10 mouse cellular contexts compared by ENCODE assay signal in the genomic region with DNA sequence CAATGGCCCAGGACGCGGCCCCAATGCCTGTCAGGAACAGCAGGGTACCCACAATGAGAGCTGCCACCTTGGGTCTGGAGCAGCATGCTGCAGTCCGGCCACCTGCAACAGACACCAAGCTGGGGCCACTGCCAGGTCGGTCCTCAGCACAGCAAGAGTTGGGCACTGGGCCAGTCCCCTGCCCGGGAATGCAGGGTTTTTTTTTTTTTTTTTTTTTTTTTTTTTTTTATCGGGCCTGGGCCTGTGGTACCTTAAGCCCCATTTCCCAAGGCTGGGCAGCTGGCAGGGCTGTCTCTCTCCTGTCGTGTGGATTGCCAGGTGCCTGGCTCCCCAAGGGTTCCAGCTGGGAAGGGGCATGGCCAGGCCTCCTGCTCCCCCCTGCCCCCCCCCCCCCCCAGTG. TPM values are rescaled to one million over a fixed set of nuclear protein-coding genes. Genes with fewer than 3 reads are reported as not detected.
A peak's percentile ranks its signal among the peaks of the same experiment; 100 is the strongest.
DNase-seq lines count a peak whose midpoint lies in the region; ATAC-seq and TF ChIP-seq lines count a peak whose summit lies in the region.
"Had no signal": no experiment of that assay in that cellular context is flagged by ENCODE, and none has a peak within 500 bp of the region (broad histone marks: within the 10 kb centered on the region; RNA-seq: fewer than 3 reads in every experiment).

No protein-coding gene starts in this region.

- intact Hi-C loops in heart, postnatal 25 days (cut with DNase I): no loop called here

- no peak overlapping the region for H3K4me2 ChIP-seq in heart, embryonic 16.5 days (ENCODE audit: low read depth, low read length)
- H3K4me2 ChIP-seq: hindbrain, embryonic 12.5 days; limb, embryonic 12.5 days had no signal

- no peak overlapping the region for H3K4me3 ChIP-seq in heart, embryonic 16.5 days (ENCODE audit: low read length)
- H3K4me3 ChIP-seq in lung, adult 2 months (replicated peaks; ENCODE audit: extremely low read depth, low read depth, low read length): no peak overlapping the region
- H3K4me3 ChIP-seq: hindbrain, embryonic 12.5 days; limb, embryonic 12.5 days had no signal

- H3K9ac ChIP-seq in heart, embryonic 16.5 days (ENCODE audit: low read length): no peak overlapping the region
- H3K9ac ChIP-seq: hindbrain, embryonic 12.5 days; limb, embryonic 12.5 days had no signal

- no peak for TF ChIP-seq CTCF in lung, adult 2 months (IDR thresholded peaks at IDR 0.05; ENCODE audit: insufficient read depth, low read length)

- no peaks in the 10 kb centered on the region for H3K9me3 ChIP-seq in heart, embryonic 16.5 days (replicated peaks; ENCODE audit: control insufficient read depth, low read length)
- H3K9me3 ChIP-seq: hindbrain, embryonic 12.5 days; limb, embryonic 12.5 days had no signal

- no peak for DNase-seq in heart, postnatal 25 days (ENCODE audit: low spot score)
- peak; percentile 71 for DNase-seq in Muller cell, postnatal 12 days (ENCODE audit: inconsistent ontology term)
- DNase-seq in cerebellum, postnatal 14 days: peak; percentile 62 to 73
- DNase-seq in lung, adult 2 months: peak; percentile 48
- DNase-seq in retina, embryonic 14.5 days (ENCODE audit: low spot score): no peak
- DNase-seq in T-cell, adult 2 months (ENCODE audit: low spot score): no peak
- no peak for DNase-seq in thymus, postnatal 14 days

- ATAC-seq in heart, embryonic 16.5 days (replicated peaks; ENCODE audit: extremely low read depth, insufficient read depth, low FRiP score): peak; percentile 62

- H3K36me3 ChIP-seq in heart, embryonic 16.5 days (ENCODE audit: control insufficient read depth, insufficient read depth): no peaks in the 10 kb centered on the region
- H3K36me3 ChIP-seq: hindbrain, embryonic 12.5 days; limb, embryonic 12.5 days had no signal

- H3K4me1 ChIP-seq in heart, embryonic 16.5 days (ENCODE audit: control insufficient read depth, insufficient read depth, low read length): peaks cover 24% of the 10 kb centered on the region
- no peaks in the 10 kb centered on the region for H3K4me1 ChIP-seq in lung, adult 2 months (ENCODE audit: control insufficient read depth, insufficient read depth, low read length)
- H3K4me1 ChIP-seq: limb, embryonic 12.5 days had no signal

- no peak for TF ChIP-seq POLR2A in lung, adult 2 months (IDR thresholded peaks at IDR 0.05; ENCODE audit: borderline replicate concordance, extremely low read depth, low read depth, low read length)

- H3K27ac ChIP-seq in heart, embryonic 16.5 days (ENCODE audit: low read length): peak overlapping the region; percentile 9; the same call in 1 of the 2 replicates
- H3K27ac ChIP-seq: hindbrain, embryonic 12.5 days; limb, embryonic 12.5 days had no signal

- peaks cover 3% of the 10 kb centered on the region for H3K27me3 ChIP-seq in heart, embryonic 16.5 days (ENCODE audit: control insufficient read depth, insufficient read depth, low read length)
- H3K27me3 ChIP-seq: hindbrain, embryonic 12.5 days had no signal

- 31% methylated on average over 7 of the region's 7 CpGs for WGBS in heart, embryonic 16.5 days
- WGBS in lung, adult 2 months: 33% methylated on average over 7 of the region's 7 CpGs

RNA-seq across cellular contexts. Expression of a gene that starts 6.0 kb away (rescaled TPM):
- polyA plus RNA-seq in heart, embryonic 16.5 days (2015; fragmentation: Nextera tagmentation; extraction: Ambion mirVana): 2.6 and 3.1 TPM in 2 replicates
- total RNA-seq in heart, postnatal 25 days (2021): 1 to 10 TPM; 2.1 to 3.4 TPM
- polyA plus RNA-seq in lung, adult 2 months (2012; rRNA removed): 30.1 and 34.5 TPM in 2 replicates

RNA-seq across cellular contexts. Expression of a gene that starts 17.7 kb away (rescaled TPM):
- polyA plus RNA-seq in heart, embryonic 16.5 days (2015; fragmentation: Nextera tagmentation; extraction: Ambion mirVana): 2.8 and 3.5 TPM in 2 replicates
- total RNA-seq in heart, postnatal 25 days (2021): 10 to 100 TPM; 21.2 to 21.8 TPM
- polyA plus RNA-seq in lung, adult 2 months (2012; rRNA removed): 26.6 and 43.9 TPM in 2 replicates

RNA-seq across cellular contexts. Expression of a gene that starts 32.6 kb away (rescaled TPM):
- 8.0 and 10.1 TPM in 2 replicates for polyA plus RNA-seq in heart, embryonic 16.5 days (2015; fragmentation: Nextera tagmentation; extraction: Ambion mirVana)
- 1 to 10 TPM; 3.1 to 3.8 TPM for total RNA-seq in heart, postnatal 25 days (2021)
- polyA plus RNA-seq in lung, adult 2 months (2012; rRNA removed): 16.4 and 43.2 TPM in 2 replicates

RNA-seq across cellular contexts. Expression of a gene that starts 46.6 kb away (rescaled TPM):
- 53.1 and 58.0 TPM in 2 replicates for polyA plus RNA-seq in heart, embryonic 16.5 days (2015; fragmentation: Nextera tagmentation; extraction: Ambion mirVana)
- total RNA-seq in heart, postnatal 25 days (2021): 10 to 100 TPM; 25.7 to 30.0 TPM
- polyA plus RNA-seq in lung, adult 2 months (2012; rRNA removed): 103 and 113 TPM in 2 replicates

RNA-seq across cellular contexts. Expression of a gene that starts 49.9 kb away (rescaled TPM):
- polyA plus RNA-seq in heart, embryonic 16.5 days (2015; fragmentation: Nextera tagmentation; extraction: Ambion mirVana): 0.09 and 0.11 TPM in 2 replicates
- total RNA-seq in heart, postnatal 25 days (2021): 1 to 10 TPM; 2.6 to 4.8 TPM
- polyA plus RNA-seq in lung, adult 2 months (2012; rRNA removed): 6.8 TPM in 2 replicates

Comparison
In these comparisons a context has a peak if more than half of its experiments do, and no peak if none do; other contexts are left out.
1. DNase-seq: peak in Muller cell, postnatal 12 days (single experiment), cerebellum, postnatal 14 days (2 of 2) and lung, adult 2 months (single experiment); none in heart, postnatal 25 days (single experiment), retina, embryonic 14.5 days (single experiment), T-cell, adult 2 months (single experiment) and thymus, postnatal 14 days (single experiment).